Mouse (Mus musculus) embryonic fibroblast, embryonic 13.5 days (primary cell): ENCODE measurements around the gene Ttbk2.

Experiments
- CTCF ChIP-seq: IDR thresholded peaks from 2 replicates; pipeline ENCODE4 v1.5.1; 2011; ENCODE audit warnings: mild to moderate bottlenecking, control low read depth, low read length, moderate library complexity, borderline replicate concordance; ENCODE audit not compliant: insufficient read depth
- POLR2A ChIP-seq: IDR thresholded peaks from 2 replicates; pipeline ENCODE4 v1.6.1; 2011; ENCODE audit warnings: low read depth, mild to moderate bottlenecking, control low read depth, low read length, moderate library complexity

GRCm38 (mm10) chr2:120700379-120700885, 150.0 kb downstream of the Ttbk2 start:
- TF ChIP-seq POLR2A (no peak), CTCF (no peak)
